Mouse (Mus musculus) embryonic facial prominence, embryonic 11.5 days (tissue): ENCODE results near the gene Cbx3. TPM values are rescaled to one million over a fixed set of nuclear protein-coding genes. Genes with fewer than 3 reads are reported as not detected.

Experiments used
- ATAC-seq: fragments of 200-750 bp; cut with Nextera tagmentation; replicated peaks from 2 replicates; pipeline ENCODE4 v1.8.0; 2017; ENCODE audit warnings: low read depth; ENCODE audit not compliant: insufficient number of reproducible peaks, low FRiP score, low TSS enrichment
- DNase-seq: peaks from one replicate; pipeline ENCODE4 v3.0.0-alpha.2; 2015; ENCODE audit warnings: low spot score
- H3K27ac ChIP-seq: fragments of 300-500 bp; sonication (generic); replicated peaks from 2 replicates; pipeline ENCODE4 v1.5.1; 2014; ENCODE audit warnings: mild to moderate bottlenecking, low read depth, low read length, control low read depth
- H3K27me3 ChIP-seq: fragments of 300-500 bp; sonication (generic); 2 replicates; pipeline ENCODE4 v1.6.1; 2014; ENCODE audit warnings: mild to moderate bottlenecking, low read length, moderate library complexity, mixed read lengths; ENCODE audit not compliant: control insufficient read depth, insufficient read depth
- H3K36me3 ChIP-seq: fragments of 300-500 bp; sonication (generic); replicated peaks from 2 replicates; pipeline ENCODE4 v1.6.1; 2014; ENCODE audit warnings: low read depth, mild to moderate bottlenecking, low read length, moderate library complexity, mixed read lengths; ENCODE audit not compliant: control insufficient read depth, insufficient read depth
- H3K4me1 ChIP-seq: fragments of 300-500 bp; sonication (generic); 2 replicates; pipeline ENCODE4 v1.6.1; 2014; ENCODE audit warnings: low read length, mixed read lengths; ENCODE audit not compliant: control insufficient read depth, insufficient read depth
- H3K4me2 ChIP-seq: fragments of 300-500 bp; sonication (generic); 2 replicates; pipeline ENCODE4 v1.6.1; 2014; ENCODE audit warnings: low read depth, mild to moderate bottlenecking, control low read depth, low read length, moderate library complexity
- H3K4me3 ChIP-seq: fragments of 300-500 bp; sonication (generic); 2 replicates; pipeline ENCODE4 v1.5.1; 2014; ENCODE audit warnings: low read depth, low read length, control low read depth
- H3K9ac ChIP-seq: fragments of 300-500 bp; sonication (generic); replicated peaks from 2 replicates; pipeline ENCODE4 v1.6.1; 2014; ENCODE audit warnings: mild to moderate bottlenecking, control low read depth, low read length
- H3K9me3 ChIP-seq: fragments of 300-500 bp; sonication (generic); replicated peaks from 2 replicates; pipeline ENCODE4 v1.6.1; 2016; ENCODE audit warnings: mild to moderate bottlenecking, low read length, inconsistent platforms, mixed read lengths; ENCODE audit not compliant: control insufficient read depth
- WGBS: fragments of 180-500 bp; shearing (Covaris S2); extraction: QIAGEN DNeasy Blood & Tissue Kit; methylation state at CpG from one replicate; pipeline ENCODE4 v1.1.7; 2014; 5-methylcytosine and 5-hydroxymethylcytosine counted together
- polyA plus RNA-seq: library from polyadenylated mRNA; unstranded; fragments of >200 nt; fragmentation: Nextera tagmentation; extraction: Ambion mirVana; gene quantifications from 2 replicates; pipeline ENCODE4 v1.2.1, GENCODE M21; 2014

The Cbx3 gene
- polyA plus RNA-seq, 1 experiment from 2014 or later, result 750 TPM

DNA sequence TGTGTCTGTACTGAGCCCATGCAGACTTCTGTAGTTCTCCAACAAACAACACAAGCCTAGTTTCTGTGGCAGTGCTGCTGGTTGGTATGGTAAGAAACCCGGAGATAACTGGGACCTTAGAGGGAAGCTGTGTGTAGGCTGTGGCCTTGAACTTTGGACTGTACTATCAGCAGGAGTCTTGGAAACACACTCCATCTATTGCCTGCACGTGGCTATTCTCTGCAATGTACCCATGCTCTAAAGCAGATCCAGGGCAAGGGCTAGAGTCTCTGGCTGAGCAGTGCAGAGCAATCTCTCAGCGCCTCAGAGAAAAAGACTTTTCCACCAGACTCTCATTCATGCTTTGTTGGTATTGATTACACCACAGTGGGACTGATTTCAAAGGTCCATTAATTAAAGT, 43.6 kb downstream of the Cbx3 start:
- WGBS, result 71% methylated on average over 3 of the region's 3 CpGs
- H3K9ac ChIP-seq, result no peak overlapping the region
- no peaks in the 10 kb centered on the region for H3K4me1 ChIP-seq
- ATAC-seq (no peak), DNase-seq (no peak)
- no peak overlapping the region for H3K4me3 ChIP-seq
- H3K36me3 ChIP-seq, result no peaks in the 10 kb centered on the region
- H3K27ac ChIP-seq, result no peak overlapping the region
- H3K27me3 ChIP-seq, result no peaks in the 10 kb centered on the region
- H3K9me3 ChIP-seq, result no peaks in the 10 kb centered on the region
- H3K4me2 ChIP-seq, result no peak overlapping the region

DNA sequence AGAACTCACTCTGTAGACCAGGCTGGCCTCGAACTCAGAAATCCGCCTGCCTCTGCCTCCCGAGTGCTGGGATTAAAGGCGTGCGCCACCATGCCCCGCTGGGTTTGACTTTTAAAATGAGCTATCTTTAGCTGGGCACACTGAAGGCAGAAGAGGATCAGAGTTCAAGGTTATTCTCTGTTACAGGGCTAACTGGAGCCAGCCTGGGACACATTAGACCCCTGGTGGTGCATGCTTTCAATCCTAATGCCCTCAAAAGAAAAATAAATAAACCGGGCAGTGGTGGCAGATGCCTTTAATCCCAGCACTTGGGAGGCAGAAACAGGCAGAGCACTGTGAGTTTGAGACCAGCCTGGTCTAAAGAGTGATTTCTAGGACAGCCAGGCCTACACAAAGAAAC, 44.7 kb downstream of the Cbx3 start:
- no peaks in the 10 kb centered on the region for H3K9me3 ChIP-seq
- H3K27me3 ChIP-seq, result no peaks in the 10 kb centered on the region
- H3K9ac ChIP-seq, result no peak overlapping the region
- 90% methylated on average over 7 of the region's 7 CpGs for WGBS
- H3K4me3 ChIP-seq, result no peak overlapping the region
- no peaks in the 10 kb centered on the region for H3K36me3 ChIP-seq
- H3K4me2 ChIP-seq, result no peak overlapping the region
- no peaks in the 10 kb centered on the region for H3K4me1 ChIP-seq
- no peak for ATAC-seq
- no peak for DNase-seq
- H3K27ac ChIP-seq, result no peak overlapping the region

GRCm38 (mm10) chr6:51523310-51523709, 53.1 kb downstream of the Cbx3 start:
- Histone ChIP-seq H3K9me3 (no peaks in the 10 kb centered on the region), H3K4me3 (peak overlapping the region; percentile 61), H3K9ac (no peak overlapping the region), H3K36me3 (no peaks in the 10 kb centered on the region), H3K27me3 (no peaks in the 10 kb centered on the region), H3K4me2 (peak overlapping the region; percentile 74), H3K27ac (no peak overlapping the region), H3K4me1 (no peaks in the 10 kb centered on the region)
- ATAC-seq (no peak; the same call in 1 of the 2 replicates), DNase-seq (no peak)
- WGBS, result 28% methylated on average over 5 of the region's 5 CpGs

DNA sequence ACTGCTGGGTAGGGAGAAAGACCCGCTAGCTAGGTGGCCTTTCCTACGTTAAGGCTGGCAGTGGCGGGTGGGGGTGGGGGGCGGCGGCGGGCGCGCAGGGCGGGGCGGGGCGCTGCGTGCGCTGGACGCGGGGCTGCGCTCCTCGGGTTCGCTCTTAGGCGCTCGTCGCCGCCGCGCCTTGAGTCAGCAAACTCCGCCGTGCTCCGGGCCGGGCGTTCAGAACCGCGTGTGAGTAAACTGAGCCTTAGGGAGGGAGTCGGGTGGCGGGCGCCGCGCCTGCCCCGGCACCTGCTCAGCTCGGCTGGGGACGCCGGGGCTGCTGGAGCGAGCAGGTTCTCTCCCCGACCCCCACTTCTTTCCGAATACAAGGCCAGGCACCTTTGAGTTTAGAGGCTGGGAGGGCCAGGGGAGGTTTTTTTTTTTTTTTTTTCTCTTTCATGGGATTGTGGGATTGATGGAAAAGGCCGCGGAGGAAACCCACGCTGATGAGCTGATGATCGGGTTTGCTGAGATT, 53.7 kb downstream of the Cbx3 start, which contains the start of gene Snx10:
Snx10 (plus strand) TSS at position 95 of the 514 bp plus-strand sequence.
- WGBS, result 0% methylated on average over 47 of the region's 47 CpGs
- H3K4me3 ChIP-seq, result peak within 1 kb of the TSS; percentile 61

DNA sequence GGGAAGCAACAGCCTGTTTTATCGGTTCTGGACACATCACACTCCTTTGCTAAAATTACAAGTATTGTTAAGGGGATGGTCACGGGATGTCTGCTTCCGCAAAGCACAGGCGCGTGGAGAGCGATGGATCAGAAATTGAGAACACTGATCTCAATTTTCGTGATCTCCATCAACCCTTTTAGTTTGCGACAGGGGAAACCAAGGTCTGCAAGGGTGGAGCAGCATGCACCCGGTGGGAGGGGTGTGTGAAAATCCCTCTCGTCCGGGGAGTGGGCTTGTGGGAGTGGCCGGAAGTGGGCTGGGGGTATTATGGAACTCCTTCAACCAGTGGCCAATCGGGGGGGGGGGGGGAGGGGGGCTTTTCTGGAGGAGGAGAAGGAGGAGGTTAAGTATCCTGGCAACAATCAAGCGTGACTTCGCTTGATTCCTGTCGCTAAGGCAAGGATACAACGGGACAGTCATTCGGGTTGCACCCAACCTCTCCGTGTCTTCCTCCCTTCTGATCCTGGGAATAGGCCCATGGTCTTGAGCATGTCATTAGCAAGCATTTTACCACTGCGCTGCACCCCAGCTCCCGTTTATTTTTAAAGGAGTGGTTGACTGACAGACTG, 54.3 kb downstream of the Cbx3 start:
- H3K27ac ChIP-seq, result no peak overlapping the region
- no peaks in the 10 kb centered on the region for H3K27me3 ChIP-seq
- H3K9me3 ChIP-seq, result no peaks in the 10 kb centered on the region
- peak overlapping the region; percentile 66 for H3K9ac ChIP-seq
- H3K4me1 ChIP-seq, result no peaks in the 10 kb centered on the region
- H3K4me2 ChIP-seq, result peak overlapping the region; percentile 74
- peak; percentile 76 for DNase-seq
- peak; percentile 61; the same call in 1 of the 2 replicates for ATAC-seq
- H3K4me3 ChIP-seq, result peak overlapping the region; percentile 61
- H3K36me3 ChIP-seq, result no peaks in the 10 kb centered on the region
- WGBS, result 1% methylated on average over 17 of the region's 21 CpGs

More for the DNA sequence above, 53.7 kb downstream of the Cbx3 start, which contains the start of gene Snx10:
- Histone ChIP-seq H3K4me1 (no peaks in the 10 kb centered on the region), H3K27ac (no peak within 1 kb of the TSS), H3K9me3 (no peaks in the 10 kb centered on the region), H3K27me3 (no peaks in the 10 kb centered on the region), H3K9ac (peak within 1 kb of the TSS; percentile 66), H3K4me2 (peak within 1 kb of the TSS; percentile 74), H3K36me3 (no peaks in the 10 kb centered on the region)
- DNase-seq (peak; percentile 70), ATAC-seq (peak; percentile 77)

GRCm38 (mm10) chr6:51525001-51525400, 54.8 kb downstream of the Cbx3 start:
- H3K36me3 ChIP-seq, result no peaks in the 10 kb centered on the region
- no peak overlapping the region for H3K27ac ChIP-seq
- no peak overlapping the region for H3K9ac ChIP-seq
- ATAC-seq (no peak), DNase-seq (no peak)
- H3K4me3 ChIP-seq, result peak overlapping the region; percentile 61; the same call in 1 of the 2 replicates
- H3K9me3 ChIP-seq, result no peaks in the 10 kb centered on the region
- no peaks in the 10 kb centered on the region for H3K27me3 ChIP-seq
- H3K4me2 ChIP-seq, result peak overlapping the region; percentile 74
- H3K4me1 ChIP-seq, result no peaks in the 10 kb centered on the region
- 47% methylated on average over 5 of the region's 5 CpGs for WGBS

GRCm38 (mm10) chr6:51529457-51529856, 59.3 kb downstream of the Cbx3 start:
- Histone ChIP-seq H3K4me3 (no peak overlapping the region), H3K4me1 (no peaks in the 10 kb centered on the region), H3K4me2 (no peak overlapping the region), H3K27ac (no peak overlapping the region), H3K27me3 (no peaks in the 10 kb centered on the region), H3K36me3 (no peaks in the 10 kb centered on the region), H3K9me3 (no peaks in the 10 kb centered on the region), H3K9ac (no peak overlapping the region)
- no peak for DNase-seq
- ATAC-seq, result no peak
- 72% methylated on average over 7 of the region's 7 CpGs for WGBS
